Mouse (Mus musculus) heart, embryonic 12.5 days (tissue): Measurements from ENCODE around the gene Hikeshi. TPM values are rescaled to one million over a fixed set of nuclear protein-coding genes. Genes with fewer than 3 reads are reported as not detected.
A peak's percentile ranks its signal among the peaks of the same experiment; 100 is the strongest.

Experiments
- ATAC-seq: fragments of 200-750 bp; cut with Nextera tagmentation; 2 replicates; pipeline ENCODE4 v1.8.0; 2017; ENCODE audit warnings: moderate TSS enrichment, moderate library complexity; ENCODE audit not compliant: insufficient number of reproducible peaks, low FRiP score
- H3K27ac ChIP-seq: fragments of 300-500 bp; sonication (generic); 2 replicates; pipeline ENCODE4 v1.5.1; 2016; ENCODE audit warnings: mild to moderate bottlenecking, moderate library complexity; ENCODE audit not compliant: poor library complexity, severe bottlenecking
- H3K27me3 ChIP-seq: fragments of 300-500 bp; sonication (generic); replicated peaks from 2 replicates; pipeline ENCODE4 v1.6.1; 2016; ENCODE audit warnings: mild to moderate bottlenecking, moderate library complexity
- H3K36me3 ChIP-seq: fragments of 300-500 bp; sonication (generic); 2 replicates; pipeline ENCODE4 v1.6.1; 2016; ENCODE audit warnings: mild to moderate bottlenecking, moderate library complexity
- H3K4me1 ChIP-seq: fragments of 300-500 bp; sonication (generic); replicated peaks from 2 replicates; pipeline ENCODE4 v1.6.1; 2016; ENCODE audit warnings: mild to moderate bottlenecking
- H3K4me2 ChIP-seq: fragments of 300-500 bp; sonication (generic); 2 replicates; pipeline ENCODE4 v1.6.1; 2016; ENCODE audit warnings: mild to moderate bottlenecking, moderate library complexity
- H3K4me3 ChIP-seq: fragments of 300-500 bp; sonication (generic); 2 replicates; pipeline ENCODE4 v1.5.1; 2016; ENCODE audit warnings: mild to moderate bottlenecking
- H3K9ac ChIP-seq: fragments of 300-500 bp; sonication (generic); 2 replicates; pipeline ENCODE4 v1.6.1; 2016; ENCODE audit warnings: mild to moderate bottlenecking, moderate library complexity
- H3K9me3 ChIP-seq: fragments of 300-500 bp; sonication (generic); replicated peaks from 2 replicates; pipeline ENCODE4 v1.6.1; 2016; ENCODE audit warnings: mild to moderate bottlenecking, moderate library complexity
- WGBS: fragments of 180-500 bp; shearing (Covaris S2); methylation state at CpG from one replicate; pipeline ENCODE4 v1.1.7; 2016; 5-methylcytosine and 5-hydroxymethylcytosine counted together
- polyA plus RNA-seq: library from polyadenylated mRNA; unstranded; fragments of >200 nt; fragmentation: Nextera tagmentation; extraction: Ambion mirVana; gene quantifications from 2 replicates; pipeline ENCODE4 v1.2.1, GENCODE M21; 2016

Gene Hikeshi
- polyA plus RNA-seq, 1 experiment from 2014 or later: 112 TPM

DNA sequence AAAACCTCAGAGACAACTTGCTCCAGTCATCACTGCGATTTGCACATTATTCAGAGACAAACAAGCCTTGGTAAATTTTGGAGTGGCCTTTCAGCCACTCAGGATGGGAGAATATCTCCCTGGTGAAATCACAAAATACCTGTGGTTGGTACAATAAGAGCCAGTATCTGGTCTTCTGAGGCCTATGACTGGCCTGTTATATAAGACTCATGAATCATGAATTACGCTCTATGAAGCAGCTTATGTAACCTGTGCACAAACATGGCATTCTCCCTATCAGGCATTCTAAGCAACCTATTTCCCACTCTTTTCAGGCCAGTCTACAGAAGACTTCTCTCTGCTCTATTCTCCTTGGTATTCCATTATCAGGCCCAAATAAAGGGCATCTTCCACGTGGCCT is 28.6 kb downstream of the Hikeshi start:
- 84% methylated on average over 3 of the region's 3 CpGs for WGBS

DNA sequence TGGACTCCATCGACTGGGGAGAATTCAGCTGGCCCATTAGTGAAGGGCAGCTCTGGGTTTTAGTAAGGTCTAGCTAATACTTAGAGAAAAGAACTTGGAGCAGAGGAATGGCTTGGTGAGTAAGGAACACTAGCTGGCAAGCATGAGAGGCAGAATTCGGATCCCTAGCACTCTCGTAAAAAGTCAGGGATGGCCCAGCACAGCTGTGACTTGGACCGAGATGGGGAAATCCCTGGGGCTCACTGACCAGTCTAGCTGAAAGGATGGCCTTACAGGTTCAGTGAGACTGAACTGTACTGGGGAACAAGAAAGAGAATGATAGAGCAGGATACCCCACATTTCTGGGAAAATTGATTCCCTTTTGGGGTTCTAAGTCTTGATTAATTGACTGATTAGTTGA is 31.3 kb downstream of the Hikeshi start:
- Histone ChIP-seq H3K27me3 (no peaks in the 10 kb centered on the region), H3K4me1 (no peaks in the 10 kb centered on the region), H3K9me3 (no peaks in the 10 kb centered on the region), H3K27ac (no peak overlapping the region), H3K4me3 (no peak overlapping the region), H3K4me2 (no peak overlapping the region), H3K36me3 (0 out of 2 replicates have a peak, but pooled peaks cover 2% of the 10 kb centered on the region), H3K9ac (no peak overlapping the region)
- WGBS: 73% methylated on average over 4 of the region's 4 CpGs
- ATAC-seq: no peak

More for the DNA sequence above, 28.6 kb downstream of the Hikeshi start:
- Histone ChIP-seq H3K4me3 (no peak overlapping the region), H3K36me3 (peaks cover 17% of the 10 kb centered on the region), H3K27ac (no peak overlapping the region), H3K27me3 (no peaks in the 10 kb centered on the region), H3K9me3 (no peaks in the 10 kb centered on the region), H3K4me2 (no peak overlapping the region), H3K4me1 (no peaks in the 10 kb centered on the region), H3K9ac (no peak overlapping the region)
- no peak for ATAC-seq

- H3K27ac ChIP-seq: no peak overlapping the region
- H3K36me3 ChIP-seq: no peaks in the 10 kb centered on the region
- H3K4me3 ChIP-seq: no peak overlapping the region
- ATAC-seq: no peak
- no peak overlapping the region for H3K9ac ChIP-seq
- 68% methylated on average over 20 of the region's 20 CpGs for WGBS
- H3K9me3 ChIP-seq: no peaks in the 10 kb centered on the region
- no peaks in the 10 kb centered on the region for H3K4me1 ChIP-seq
- no peaks in the 10 kb centered on the region for H3K27me3 ChIP-seq
- no peak overlapping the region for H3K4me2 ChIP-seq
Measured at GRCm38 (mm10) chr7:89908899-89909621, 31.9 kb downstream of the Hikeshi start.

- H3K36me3 ChIP-seq: no peaks in the 10 kb centered on the region
- no peak overlapping the region for H3K9ac ChIP-seq
- H3K9me3 ChIP-seq: no peaks in the 10 kb centered on the region
- no peak overlapping the region for H3K27ac ChIP-seq
- 0 out of 2 replicates have a peak, but pooled peaks cover 5% of the 10 kb centered on the region for H3K4me1 ChIP-seq
- H3K4me2 ChIP-seq: no peak overlapping the region
- no peak overlapping the region for H3K4me3 ChIP-seq
- no peaks in the 10 kb centered on the region for H3K27me3 ChIP-seq
- 63% methylated on average over 7 of the region's 7 CpGs for WGBS
- no peak for ATAC-seq
Measured at GRCm38 (mm10) chr7:89908421-89908820, 32.6 kb downstream of the Hikeshi start.

- Histone ChIP-seq H3K4me2 (no peak overlapping the region), H3K9ac (no peak overlapping the region), H3K36me3 (no peaks in the 10 kb centered on the region), H3K27me3 (no peaks in the 10 kb centered on the region), H3K4me3 (no peak overlapping the region), H3K27ac (no peak overlapping the region), H3K9me3 (no peaks in the 10 kb centered on the region), H3K4me1 (0 out of 2 replicates have a peak, but pooled peaks cover 5% of the 10 kb centered on the region)
- 17% methylated on average over 8 of the region's 8 CpGs for WGBS
- ATAC-seq: no peak
Measured at GRCm38 (mm10) chr7:89907950-89908349, 33.1 kb downstream of the Hikeshi start.

GRCm38 (mm10) chr7:89903442-89904343 is 37.3 kb downstream of the Hikeshi start, which contains the start of gene Ccdc81:
TSS of gene Ccdc81 (minus strand) at chr7:89903629.
- H3K4me1 ChIP-seq: 0 out of 2 replicates have a peak, but pooled peaks cover 5% of the 10 kb centered on the region
- ATAC-seq: no peak
- peak within 1 kb of the TSS; percentile 56 for H3K4me2 ChIP-seq
- H3K9ac ChIP-seq: 0 out of 2 replicates have a peak within 1 kb of the TSS, but pooled peaks have one; percentile 24
- no peak within 1 kb of the TSS for H3K27ac ChIP-seq
- WGBS: 39% methylated on average over 22 of the region's 22 CpGs
- H3K27me3 ChIP-seq: no peaks in the 10 kb centered on the region
- no peak within 1 kb of the TSS for H3K4me3 ChIP-seq
- H3K9me3 ChIP-seq: no peaks in the 10 kb centered on the region
- no peaks in the 10 kb centered on the region for H3K36me3 ChIP-seq

GRCm38 (mm10) chr7:89903007-89903406 is 38.0 kb downstream of the Hikeshi start:
- Histone ChIP-seq H3K27me3 (no peaks in the 10 kb centered on the region), H3K4me3 (no peak overlapping the region), H3K36me3 (no peaks in the 10 kb centered on the region), H3K9me3 (no peaks in the 10 kb centered on the region), H3K4me1 (0 out of 2 replicates have a peak, but pooled peaks cover 5% of the 10 kb centered on the region), H3K4me2 (peak overlapping the region; percentile 56; the same call in 1 of the 2 replicates), H3K27ac (no peak overlapping the region), H3K9ac (no peak overlapping the region)
- WGBS: 80% methylated on average over 8 of the region's 8 CpGs
- no peak for ATAC-seq

- ATAC-seq: no peak
- no peak overlapping the region for H3K9ac ChIP-seq
- H3K36me3 ChIP-seq: no peaks in the 10 kb centered on the region
- 38% methylated on average over 4 of the region's 4 CpGs for WGBS
- no peaks in the 10 kb centered on the region for H3K9me3 ChIP-seq
- no peak overlapping the region for H3K4me2 ChIP-seq
- no peak overlapping the region for H3K4me3 ChIP-seq
- no peaks in the 10 kb centered on the region for H3K4me1 ChIP-seq
- H3K27ac ChIP-seq: no peak overlapping the region
- no peaks in the 10 kb centered on the region for H3K27me3 ChIP-seq
Measured at GRCm38 (mm10) chr7:89891856-89892255, 49.1 kb downstream of the Hikeshi start.

DNA sequence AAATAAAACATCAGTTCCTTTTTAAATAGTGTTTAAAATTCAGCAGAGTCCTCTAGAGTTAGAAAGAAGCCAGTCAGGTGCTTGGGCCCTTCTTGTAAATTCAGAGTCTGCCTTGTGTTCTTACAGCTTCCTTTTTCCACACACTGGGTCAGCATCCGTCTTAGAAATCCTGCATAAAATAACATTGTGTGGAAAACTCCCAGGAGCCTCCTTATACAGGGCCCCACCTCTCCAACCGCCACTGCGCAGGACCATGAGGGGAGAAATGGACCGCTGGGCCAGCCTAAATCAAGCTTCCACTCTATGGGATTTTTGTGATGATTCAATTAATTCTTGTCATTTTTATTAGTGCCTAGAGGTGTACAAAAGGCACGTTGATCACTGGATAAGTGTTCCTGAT is 49.6 kb downstream of the Hikeshi start:
- 79% methylated on average over 5 of the region's 5 CpGs for WGBS
- Histone ChIP-seq H3K4me1 (no peaks in the 10 kb centered on the region), H3K27ac (no peak overlapping the region), H3K9me3 (no peaks in the 10 kb centered on the region), H3K4me3 (no peak overlapping the region), H3K27me3 (no peaks in the 10 kb centered on the region), H3K9ac (no peak overlapping the region), H3K4me2 (no peak overlapping the region), H3K36me3 (no peaks in the 10 kb centered on the region)
- no peak for ATAC-seq

DNA sequence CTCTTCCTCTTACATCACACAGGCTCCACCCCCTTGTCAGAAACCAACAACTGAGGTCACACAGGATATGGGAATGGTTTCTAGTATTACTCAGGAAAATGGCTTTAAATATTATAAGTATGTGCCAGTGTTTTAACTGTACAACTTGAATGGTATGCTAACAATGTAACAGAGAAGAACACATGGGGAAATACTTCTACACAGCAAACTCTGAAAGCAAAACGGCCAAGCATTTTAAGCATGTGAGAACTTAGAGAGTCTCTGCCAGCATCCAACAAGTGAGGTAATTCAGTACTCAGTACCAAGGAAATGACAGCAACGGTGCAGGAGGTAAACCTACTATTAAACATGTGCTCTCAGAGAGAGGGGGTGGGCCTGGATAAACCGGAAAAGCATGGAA is 56.5 kb downstream of the Hikeshi start:
- 57% methylated on average over 3 of the region's 3 CpGs for WGBS
- Histone ChIP-seq H3K9ac (no peak overlapping the region), H3K4me1 (0 out of 2 replicates have a peak, but pooled peaks cover 5% of the 10 kb centered on the region), H3K4me2 (no peak overlapping the region), H3K9me3 (no peaks in the 10 kb centered on the region), H3K36me3 (no peaks in the 10 kb centered on the region), H3K4me3 (no peak overlapping the region), H3K27ac (no peak overlapping the region), H3K27me3 (no peaks in the 10 kb centered on the region)
- no peak for ATAC-seq

DNA sequence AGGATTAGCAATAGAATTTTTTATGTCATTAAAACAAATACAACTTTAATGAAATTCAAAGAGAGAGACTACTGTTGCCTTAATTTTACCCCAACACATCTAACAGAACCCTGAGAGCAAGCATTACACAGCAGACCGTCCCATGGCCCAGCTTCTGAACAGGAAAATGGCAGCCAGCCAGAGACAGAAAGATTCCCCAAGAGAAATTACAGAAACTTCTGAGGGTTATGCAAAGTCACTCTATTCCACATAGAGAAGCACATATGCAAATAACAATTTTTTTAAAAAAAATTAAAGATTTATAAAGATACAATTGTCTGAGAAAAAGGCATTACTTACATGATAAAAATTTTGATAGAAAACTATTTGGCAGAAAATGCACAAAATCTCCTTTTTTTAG is 61.3 kb downstream of the Hikeshi start:
- no peak for ATAC-seq
- Histone ChIP-seq H3K4me2 (no peak overlapping the region), H3K36me3 (no peaks in the 10 kb centered on the region), H3K9me3 (no peaks in the 10 kb centered on the region), H3K4me3 (no peak overlapping the region), H3K27me3 (no peaks in the 10 kb centered on the region), H3K9ac (no peak overlapping the region), H3K4me1 (0 out of 2 replicates have a peak, but pooled peaks cover 4% of the 10 kb centered on the region), H3K27ac (no peak overlapping the region)
- 71% methylated on average over 1 of the region's 1 CpGs for WGBS
